Mouse (Mus musculus) layer of hippocampus, postnatal 14 days (tissue): Measurements from ENCODE around the gene Cenpt. TPM values are rescaled to one million over a fixed set of nuclear protein-coding genes. Genes with fewer than 3 reads are reported as not detected.
"Not testable (repeated sequence)": the region's sequence is repeated elsewhere in the genome, so short reads cannot be mapped to it uniquely, and the experiment has no call there.

Source experiments
- DNase-seq, 2 experiments: peaks; one replicate each; pipeline ENCODE4 v3.0.0; 2021 to 2022; ENCODE audit warnings: low spot score in 2 of 2, mixed read lengths in 1 of 2
- total RNA-seq, 2 experiments: library from RNA; stranded (reverse); gene quantifications; 2 replicates each; pipeline ENCODE4 v1.2.3; 2021

Gene Cenpt
- total RNA-seq, 2 experiments from 2014 or later, result 18.8 to 19.5 TPM

GRCm38 (mm10) chr8:105855248-105856167 lies 2.4 kb upstream of the Cenpt start:
- peak in 1 of 2 experiments; percentile 42 for DNase-seq

DNA sequence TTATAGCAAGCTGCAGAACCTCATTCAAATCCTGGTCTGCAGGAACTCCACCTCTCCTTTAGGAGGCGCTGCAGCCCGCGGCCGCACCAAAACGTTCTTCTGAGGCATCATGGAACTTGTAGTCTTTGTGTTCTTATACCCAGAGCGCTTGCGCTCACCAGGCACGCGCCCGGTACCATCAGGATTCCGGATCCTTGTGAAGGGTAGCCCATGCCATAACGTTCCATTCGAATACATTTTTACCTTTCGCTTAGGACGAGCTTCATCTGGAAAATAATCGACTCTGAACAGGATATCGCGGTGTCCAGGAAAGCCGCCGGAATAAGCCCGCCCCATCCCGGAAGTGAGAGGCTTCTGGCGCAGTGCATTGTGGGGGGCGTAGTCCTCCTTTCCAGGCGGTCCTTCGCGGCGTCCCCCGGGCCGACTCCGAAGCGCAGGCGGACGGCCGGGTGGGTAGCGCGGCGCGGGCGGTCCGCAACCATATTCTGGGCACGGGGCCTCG lies 1.7 kb upstream of the Cenpt start, which contains the start of gene Thap11:
Gene Thap11 (plus strand): TSS at position 418 of the 502 bp plus-strand sequence.
- DNase-seq, result peak; percentile 91 to 93

- DNase-seq, result peak; percentile 21 to 44
These were observed 1.2 kb upstream of the Cenpt start for GRCm38 (mm10) chr8:105854303-105854702.

DNA sequence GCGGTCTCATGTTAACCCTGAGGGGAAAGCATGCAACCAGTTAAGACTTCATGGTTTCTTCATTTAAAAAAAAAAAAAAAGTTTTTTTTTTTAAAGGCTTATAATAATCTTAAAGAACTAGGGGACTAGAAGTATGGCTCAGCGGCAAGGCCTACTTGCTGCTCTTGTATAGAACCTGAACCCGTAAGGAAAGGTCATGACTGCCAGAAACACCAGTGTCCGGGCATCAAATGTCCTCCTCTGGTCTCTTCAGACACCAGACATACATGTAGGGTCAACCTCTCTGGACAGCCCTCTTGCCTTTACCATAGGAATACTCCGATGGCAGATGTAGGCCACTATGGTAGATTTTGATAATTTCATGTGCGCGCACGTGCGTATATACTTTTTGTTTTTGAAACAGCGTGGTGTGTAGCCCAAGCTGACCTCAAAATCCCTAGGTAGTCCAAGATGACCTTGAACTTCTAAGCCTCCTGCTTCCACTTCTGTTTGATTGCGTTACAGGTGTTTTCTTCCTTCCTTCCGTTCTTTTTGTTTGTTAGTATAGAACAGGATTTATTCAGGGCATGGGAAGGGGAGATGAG lies 840 bp downstream of the Cenpt start:
- DNase-seq, result no peak

- peak; percentile 84 to 95 for DNase-seq
These were observed 1.4 kb downstream of the Cenpt start for GRCm38 (mm10) chr8:105851651-105852143.

DNA sequence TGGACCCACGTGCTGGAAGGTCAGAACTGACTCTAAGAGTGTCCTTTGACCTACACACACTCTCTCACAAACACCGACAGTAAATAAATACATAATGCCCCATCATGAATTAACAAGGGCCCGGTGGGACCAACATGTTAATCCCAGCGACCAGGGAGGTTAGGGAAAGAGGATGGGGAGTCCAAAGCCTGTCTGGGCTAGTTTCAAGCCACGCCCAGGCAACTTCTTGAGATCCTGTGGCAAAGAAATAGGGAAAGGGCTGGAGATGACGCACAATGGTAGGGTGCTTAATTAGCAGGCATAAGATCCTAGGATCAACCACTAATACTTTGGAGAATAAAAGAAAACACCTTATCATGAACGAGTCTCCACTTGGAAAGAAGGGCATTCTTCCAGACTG lies 2.5 kb downstream of the Cenpt start:
- no peak for DNase-seq

- no peak for DNase-seq
These were observed 3.1 kb downstream of the Cenpt start for GRCm38 (mm10) chr8:105850014-105850413.

DNA sequence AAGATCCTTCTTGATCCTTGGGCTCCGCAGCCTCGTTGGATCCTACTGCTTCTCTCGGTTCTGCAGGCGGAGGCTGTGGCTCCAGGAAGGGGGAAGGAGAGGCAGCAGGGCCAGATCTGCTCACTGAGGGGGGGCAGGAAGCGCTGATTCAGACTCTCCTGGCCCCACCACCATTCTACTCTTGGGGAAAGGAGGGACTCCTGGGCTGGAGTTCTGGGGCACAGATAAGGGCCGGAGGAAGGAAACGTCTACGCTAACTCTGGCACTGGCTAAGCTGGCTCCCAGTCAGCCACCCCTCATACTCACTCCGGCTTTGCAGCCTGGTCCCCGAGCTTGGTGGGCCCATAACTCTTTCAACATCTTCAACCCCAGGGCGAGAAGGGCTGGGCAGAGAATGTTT lies 6.4 kb downstream of the Cenpt start:
- no peak for DNase-seq

DNA sequence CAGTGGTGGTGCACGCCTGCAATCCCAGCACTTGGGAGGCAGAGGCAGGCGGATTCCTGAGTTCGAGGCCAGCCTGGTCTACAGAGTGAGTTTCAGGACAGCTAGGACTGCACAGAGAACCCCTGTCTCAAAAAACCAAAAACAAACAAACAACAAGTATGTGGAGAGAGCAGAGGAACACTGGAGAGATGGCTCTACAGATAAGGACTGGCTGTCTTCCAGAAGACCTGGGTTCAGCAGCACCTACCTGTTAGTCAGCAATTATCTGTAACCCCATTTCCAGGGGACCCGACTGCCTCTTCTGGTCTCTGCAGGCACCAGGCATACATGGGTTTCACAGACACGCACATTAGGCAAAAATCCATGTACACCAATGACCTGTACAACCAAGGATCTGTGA lies 13.9 kb downstream of the Cenpt start:
- DNase-seq, result no peak

GRCm38 (mm10) chr8:105836991-105837390 lies 16.1 kb downstream of the Cenpt start:
- no peak for DNase-seq

DNA sequence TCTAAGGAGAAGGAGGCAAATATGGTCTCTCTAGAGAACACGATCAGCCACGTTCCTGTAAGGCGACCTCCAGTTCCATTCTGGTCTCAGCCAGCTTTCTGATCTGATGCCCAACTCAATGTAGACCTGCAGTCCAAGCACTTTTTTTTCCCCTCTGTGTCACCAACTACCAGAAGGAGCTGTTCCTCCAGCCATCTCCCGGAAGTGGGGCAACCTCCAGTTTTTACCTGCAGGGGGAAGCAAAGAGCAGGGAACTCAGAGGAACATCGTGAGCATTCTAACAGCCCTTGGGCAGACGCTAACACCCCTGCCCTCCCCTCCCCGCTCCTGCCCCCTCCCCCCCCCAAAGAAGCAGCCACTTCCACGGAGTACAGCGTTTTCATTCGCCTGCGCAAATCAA lies 17.8 kb downstream of the Cenpt start:
- peak in 1 of 2 experiments; percentile 47 for DNase-seq

DNA sequence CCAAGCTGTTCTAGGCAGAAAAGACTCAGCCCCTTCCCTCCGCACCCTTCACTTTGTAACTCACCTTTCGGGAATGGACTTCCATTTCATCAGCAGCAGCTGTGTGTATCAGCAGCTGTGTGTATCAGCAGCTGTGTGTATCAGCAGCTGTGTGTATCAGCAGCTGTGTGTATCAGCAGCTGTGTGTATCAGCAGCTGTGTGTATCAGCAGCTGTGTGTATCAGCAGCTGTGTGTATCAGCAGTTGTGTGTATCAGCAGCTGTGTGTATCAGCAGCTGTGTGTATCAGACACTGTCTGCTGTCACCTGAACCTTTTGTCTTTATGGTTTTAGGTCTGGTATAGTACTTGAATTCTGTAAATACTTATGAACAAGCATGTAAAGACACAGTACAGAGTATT lies 19.3 kb downstream of the Cenpt start:
- DNase-seq, result not testable (repeated sequence)

- DNase-seq, result peak; percentile 96 to 99
These were observed 25.9 kb downstream of the Cenpt start, which contains the start of the genes Ranbp10 and Tsnaxip1 for GRCm38 (mm10) chr8:105826861-105827848. Gene Ranbp10, minus strand, starts transcription at chr8:105827350. Gene Tsnaxip1, plus strand, starts transcription at chr8:105827731.

DNA sequence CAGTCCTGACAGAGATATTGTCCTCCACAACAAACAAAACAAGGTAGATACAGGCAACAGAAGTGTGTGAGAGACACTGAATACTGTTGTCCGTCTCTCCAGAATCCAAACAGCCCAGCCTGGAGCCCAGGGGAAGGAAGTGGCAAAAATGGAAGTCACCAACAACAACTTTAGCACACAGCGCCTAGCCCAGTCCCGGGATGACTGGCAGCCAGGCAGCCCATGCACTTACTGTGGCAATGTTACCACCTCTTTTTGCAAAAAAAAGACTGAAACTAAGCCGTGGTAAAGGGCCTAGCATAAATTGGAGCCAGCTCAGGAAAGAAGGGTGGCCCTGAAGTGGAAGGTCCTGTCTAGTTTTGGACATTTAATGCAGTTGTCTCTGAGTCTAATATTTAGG lies 26.7 kb downstream of the Cenpt start:
- no peak for DNase-seq

DNA sequence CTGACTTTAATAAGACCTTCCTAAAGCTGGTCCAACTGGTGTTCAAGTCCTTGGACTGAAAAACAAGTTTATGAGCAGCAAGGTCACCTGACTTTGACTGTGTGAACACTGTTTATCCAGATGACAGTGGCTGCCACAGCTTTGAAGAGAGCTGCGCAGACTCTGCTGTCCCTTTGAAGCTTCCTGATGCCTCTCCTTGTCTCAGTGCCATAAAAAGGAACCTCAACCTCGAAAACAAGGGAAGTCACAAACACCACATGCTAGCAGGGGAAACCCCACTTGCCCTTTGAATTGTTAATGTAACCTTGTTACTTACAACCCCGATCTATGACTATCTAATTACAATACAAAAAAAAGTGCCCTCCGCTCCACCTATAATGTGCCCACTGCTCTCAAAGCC lies 27.6 kb downstream of the Cenpt start:
- DNase-seq, result no peak

DNA sequence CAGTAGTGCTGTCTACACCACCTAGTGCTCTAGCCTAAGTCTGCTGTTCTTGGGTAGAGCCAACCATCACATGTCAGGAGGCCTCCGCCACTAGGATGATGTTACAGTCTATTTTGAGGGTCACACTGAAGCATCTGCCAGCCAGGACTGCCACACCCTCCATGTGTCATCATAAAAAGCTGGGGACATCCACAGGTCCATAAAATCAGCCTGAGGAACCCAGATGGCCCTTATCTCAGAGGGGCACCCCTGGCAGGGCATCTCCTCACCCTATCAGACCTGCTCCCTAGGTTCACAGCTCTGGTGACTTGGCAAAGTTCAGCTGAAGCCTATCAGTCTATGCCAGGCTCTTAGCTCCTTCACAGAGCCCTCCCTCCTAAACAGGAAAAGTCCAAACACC lies 32.2 kb downstream of the Cenpt start:
- no peak for DNase-seq

DNA sequence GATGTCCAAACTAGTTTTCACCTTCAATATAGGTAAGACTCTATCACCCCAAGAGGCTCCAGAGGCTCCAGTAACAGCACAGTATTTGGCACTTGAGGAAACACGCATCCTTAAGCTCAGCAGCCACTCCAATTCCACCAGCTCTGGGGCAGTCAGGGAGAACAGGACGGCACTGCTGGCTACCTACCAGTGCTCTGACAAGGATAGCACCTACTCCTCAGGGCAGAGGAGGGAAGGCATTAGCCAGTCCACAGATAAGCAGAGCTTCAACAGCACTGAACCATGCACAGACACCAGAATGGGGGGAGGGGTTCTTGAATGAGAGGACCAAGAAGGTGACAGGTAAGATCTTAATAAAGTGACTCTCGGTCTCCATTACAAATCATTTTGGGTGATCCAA lies 33.4 kb downstream of the Cenpt start:
- no peak for DNase-seq

GRCm38 (mm10) chr8:105813241-105813640 lies 39.8 kb downstream of the Cenpt start:
- DNase-seq, result no peak

DNA sequence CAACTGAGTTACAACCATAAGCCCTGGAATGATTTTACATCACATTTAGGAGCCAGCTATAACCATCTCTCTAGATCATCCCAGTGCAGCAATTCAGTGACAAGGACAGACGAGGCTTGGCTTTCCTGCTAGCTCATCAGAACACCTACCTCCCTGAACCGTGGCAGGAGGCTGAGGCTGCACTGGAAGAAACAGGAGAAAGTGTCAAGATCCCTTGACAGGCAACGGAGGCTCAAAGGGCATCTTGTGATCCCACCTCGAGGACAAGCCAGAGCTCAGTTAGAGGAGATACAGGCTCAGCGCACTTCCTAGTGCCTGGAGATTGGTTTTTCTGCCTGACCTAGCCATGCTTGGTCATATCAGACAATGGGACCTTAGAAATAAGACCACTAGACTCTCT lies 40.6 kb downstream of the Cenpt start:
- DNase-seq, result no peak

DNA sequence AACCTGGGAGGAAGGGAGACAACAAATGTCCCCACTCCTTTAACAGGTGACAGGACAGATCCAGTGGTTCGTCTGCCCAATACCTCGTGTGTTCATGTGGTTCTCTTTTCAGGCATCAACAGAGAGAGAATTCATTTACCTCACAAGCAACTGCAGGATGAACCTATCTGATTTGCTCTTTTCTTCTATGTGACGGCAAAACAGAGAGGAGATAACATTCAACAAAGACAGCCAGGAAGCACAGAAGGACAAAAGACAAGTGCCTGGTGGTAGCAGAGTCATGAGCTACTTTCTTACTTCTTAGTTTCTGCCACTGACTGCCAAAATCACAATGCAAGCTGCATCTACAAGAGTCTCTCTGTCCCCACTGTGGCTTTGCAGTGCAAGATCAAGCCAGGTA lies 41.5 kb downstream of the Cenpt start:
- no peak for DNase-seq

GRCm38 (mm10) chr8:105811061-105811460 lies 42.0 kb downstream of the Cenpt start:
- no peak for DNase-seq
